Mouse (Mus musculus): ENCODE measurements around the gene Arhgap19.
A peak's percentile ranks its signal among the peaks of the same experiment; 100 is the strongest.

Arhgap19 gene

DNA sequence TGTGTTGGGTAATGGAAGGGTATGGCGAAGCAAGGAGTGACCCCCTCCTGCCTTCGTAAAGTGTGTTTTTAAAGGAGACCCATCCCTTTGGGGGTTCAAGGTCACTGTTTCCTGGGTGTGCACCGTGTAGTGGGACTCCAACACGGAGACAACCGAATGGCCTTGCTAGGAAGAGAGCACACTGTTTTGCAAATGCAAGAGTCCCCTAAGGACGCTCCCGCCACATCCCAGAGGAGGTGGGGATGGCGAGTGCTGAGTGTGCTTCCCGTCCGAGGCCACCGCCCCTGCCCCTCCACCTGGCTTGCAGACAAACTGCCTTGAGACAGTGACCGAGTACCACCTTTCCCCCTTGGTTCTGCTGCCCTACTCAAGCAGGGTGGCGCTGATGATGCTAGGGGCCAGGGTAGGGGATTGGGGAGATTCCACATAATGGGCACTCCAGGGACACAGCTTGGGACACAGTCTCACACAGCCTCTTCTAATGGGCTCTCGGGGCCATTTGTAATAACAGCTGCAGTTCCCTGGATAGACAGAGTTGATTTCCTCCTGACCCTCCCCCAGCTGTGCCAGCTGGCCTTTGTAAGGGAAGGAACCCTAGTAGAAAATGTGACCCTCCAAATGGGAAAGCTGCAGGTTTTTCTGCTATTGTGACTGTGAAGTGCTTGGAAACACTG is 30.0 kb upstream of the Arhgap19 start:
- no peak for DNase-seq (ENCODE audit: low read depth, low spot score)

DNA sequence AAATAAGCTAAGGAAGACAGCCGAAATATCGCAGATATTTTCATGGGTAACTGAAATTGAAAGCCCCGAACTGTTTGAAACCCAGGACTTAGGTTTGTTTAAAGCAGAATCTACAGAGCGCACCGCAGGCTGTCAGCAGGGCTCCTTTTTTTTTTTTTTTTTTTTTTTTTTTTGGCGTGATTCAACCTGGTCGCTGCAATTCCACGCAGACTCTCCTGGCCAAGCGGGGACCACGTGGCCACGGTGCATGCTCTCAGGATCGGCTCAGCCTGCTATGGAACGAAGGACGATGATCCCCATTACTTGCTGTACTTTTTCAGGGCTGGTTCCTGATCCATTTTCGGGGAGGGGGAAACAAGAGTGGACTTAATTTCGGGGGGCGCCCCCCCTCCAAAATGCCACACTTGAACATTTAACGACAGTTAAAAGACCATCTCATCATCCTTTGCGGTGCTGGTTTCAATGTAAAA is 29.3 kb upstream of the Arhgap19 start:
- DNase-seq (ENCODE audit: low read depth, low spot score) = no peak

DNA sequence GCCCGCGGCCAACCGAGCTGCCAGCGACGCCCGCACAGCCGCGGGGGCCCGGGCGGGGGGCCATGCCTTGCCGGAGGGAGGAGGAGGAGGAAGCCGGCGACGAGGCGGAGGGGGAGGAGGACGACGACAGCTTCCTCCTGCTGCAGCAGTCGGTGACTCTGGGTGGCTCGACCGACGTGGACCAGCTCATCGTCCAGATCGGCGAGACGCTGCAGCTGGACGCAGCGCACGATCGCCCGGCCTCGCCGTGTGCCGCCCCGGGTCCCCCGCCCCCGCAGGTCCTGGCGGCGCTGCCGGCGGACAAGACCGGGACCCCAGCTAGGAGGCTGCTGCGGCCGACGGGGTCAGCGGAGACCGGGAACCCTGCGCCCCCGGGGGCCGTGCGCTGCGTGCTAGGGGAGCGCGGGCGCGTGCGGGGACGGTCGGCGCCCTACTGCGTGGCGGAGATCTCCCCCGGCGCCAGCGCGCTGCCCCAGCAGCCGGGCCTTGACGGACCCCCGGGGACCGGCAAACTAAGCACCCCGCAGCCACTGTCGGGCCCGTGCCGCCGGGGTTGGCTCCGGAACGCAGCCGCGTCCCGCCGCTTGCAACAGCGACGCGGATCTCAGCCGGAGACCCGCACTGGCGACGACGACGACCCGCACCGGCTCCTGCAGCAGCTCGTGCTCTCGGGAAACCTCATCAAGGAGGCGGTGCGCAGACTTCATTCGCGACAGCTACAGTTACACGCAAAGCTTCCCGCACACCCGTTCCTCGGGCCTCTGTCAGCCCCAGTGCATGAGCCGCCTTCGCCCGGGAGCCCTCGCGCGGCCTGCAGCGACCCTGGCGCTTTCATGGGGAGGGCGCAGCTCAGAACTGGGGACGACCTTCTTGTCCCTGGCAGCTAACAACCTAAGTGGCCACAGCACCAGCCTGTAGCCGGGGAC is 28.5 kb upstream of the Arhgap19 start:
- DNase-seq (ENCODE audit: low read depth, low spot score) = no peak

DNA sequence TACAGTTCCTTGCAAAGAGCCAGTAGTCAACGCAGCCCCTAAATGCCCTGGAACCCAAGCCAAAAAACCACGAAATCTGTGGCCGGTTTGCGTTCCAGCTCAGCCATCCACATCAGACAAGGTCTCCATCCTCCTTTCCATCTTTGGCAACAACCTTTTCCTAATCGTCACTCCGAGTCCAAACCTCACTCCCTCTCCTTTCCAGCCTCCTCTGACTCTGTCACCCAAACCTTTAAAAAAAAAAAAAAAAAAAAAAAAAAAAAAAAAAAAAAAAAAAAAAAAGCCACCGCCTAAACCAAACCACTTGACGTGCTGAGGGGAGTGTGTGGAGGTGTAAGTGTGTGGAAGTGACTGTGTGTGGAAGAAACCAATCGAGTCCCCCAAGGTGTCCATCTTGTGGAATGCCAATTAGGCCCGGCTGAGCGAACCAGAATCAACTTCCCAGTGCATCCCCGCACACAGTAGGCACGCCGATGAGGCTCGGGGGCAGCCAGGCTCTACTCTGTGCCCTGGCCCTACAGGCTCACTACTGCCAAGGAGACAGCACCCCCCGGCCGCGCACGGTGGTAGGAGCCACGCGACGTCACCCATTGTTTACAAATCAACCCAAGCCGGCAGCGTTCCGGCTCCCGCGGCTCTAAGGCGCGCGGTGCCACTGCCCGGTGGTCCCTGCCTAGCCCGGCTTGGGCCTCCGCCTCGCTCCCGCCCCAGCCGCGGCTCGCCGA is 27.7 kb upstream of the Arhgap19 start, which contains the start of gene Frat1:
Frat1 (plus strand) TSS at position 590 of the 725 bp plus-strand sequence.
- peak; percentile 77 for DNase-seq (ENCODE audit: low read depth, low spot score)

DNA sequence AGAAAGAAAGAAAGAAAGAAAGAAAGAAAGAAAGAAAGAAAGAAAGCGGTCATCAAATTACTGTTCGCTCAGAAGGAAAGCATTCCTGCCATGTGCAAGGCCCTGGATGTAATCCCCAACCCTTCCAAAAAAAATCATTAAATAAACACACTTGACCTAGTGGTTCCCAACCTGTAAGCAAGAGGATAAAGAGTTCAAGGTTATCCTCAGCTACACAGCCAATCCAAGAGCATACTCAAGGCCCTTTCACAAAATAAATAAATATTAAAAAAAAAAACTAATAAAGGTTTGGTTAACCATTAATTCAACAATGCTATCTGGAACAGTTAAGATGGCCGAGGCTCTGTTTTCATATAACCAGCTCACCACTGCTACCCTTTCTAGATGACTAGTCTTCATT is 27.1 kb upstream of the Arhgap19 start:
- DNase-seq (ENCODE audit: low read depth, low spot score) = no peak

DNA sequence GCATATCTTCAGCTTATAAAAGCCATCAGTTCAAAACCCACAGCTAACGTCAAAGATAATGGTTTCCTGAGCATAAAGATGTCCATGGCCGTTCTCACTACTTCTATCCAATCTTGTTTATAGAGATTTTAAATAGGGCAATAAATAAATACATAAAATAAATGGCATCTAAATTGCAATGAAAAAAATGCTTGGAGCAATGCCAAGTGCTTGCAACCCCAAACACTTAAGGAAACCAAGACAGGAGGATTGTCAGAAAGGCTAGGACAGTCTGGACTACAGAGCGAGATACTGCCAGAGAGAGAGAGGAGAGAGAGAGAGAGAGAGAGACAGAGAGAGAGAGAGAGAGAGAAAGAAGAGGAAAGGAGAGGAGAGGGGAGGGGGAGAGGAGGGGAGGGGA is 24.7 kb upstream of the Arhgap19 start:
- no peak for DNase-seq (ENCODE audit: low read depth, low spot score)

DNA sequence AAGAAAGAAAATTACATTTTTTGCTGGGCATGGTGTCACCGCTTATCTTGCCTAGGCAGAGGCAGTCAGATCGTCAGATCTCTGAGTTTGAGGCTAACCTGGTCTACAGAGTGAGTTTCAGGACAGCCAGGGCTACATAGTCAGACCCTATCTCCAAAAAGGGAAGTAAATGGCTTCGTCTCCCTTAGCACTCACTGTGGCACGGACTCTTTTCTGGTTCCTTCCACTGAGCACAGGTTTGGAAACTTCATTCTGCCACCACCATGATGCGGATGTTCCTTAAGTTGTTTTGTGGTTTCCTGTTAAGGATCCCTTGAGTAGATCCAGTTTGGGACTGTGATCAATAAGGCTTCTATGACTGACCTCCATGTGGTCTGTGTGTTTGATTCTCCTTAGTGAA is 23.1 kb upstream of the Arhgap19 start:
- DNase-seq (ENCODE audit: low read depth, low spot score) = no peak

DNA sequence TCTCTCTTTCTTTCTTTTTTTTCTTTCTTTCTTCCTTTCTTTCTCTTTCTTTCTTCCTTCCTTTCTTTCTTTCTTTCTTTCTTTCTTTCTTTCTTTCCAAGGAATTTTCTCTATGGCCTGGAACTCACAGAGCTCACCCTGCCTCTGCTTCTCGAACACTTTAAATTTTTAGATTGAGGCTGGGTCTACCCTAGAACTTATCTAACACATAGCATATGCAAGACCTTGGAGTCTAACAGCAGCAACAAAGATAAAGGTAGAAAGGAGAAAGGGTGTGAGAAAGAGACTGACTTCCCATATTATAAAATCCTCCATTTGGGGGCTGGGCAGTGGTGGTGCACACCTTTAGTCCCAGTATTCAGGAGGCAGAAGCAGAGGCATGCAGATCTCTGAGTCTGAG is 20.7 kb upstream of the Arhgap19 start:
- no peak for DNase-seq (ENCODE audit: low read depth, low spot score)

DNA sequence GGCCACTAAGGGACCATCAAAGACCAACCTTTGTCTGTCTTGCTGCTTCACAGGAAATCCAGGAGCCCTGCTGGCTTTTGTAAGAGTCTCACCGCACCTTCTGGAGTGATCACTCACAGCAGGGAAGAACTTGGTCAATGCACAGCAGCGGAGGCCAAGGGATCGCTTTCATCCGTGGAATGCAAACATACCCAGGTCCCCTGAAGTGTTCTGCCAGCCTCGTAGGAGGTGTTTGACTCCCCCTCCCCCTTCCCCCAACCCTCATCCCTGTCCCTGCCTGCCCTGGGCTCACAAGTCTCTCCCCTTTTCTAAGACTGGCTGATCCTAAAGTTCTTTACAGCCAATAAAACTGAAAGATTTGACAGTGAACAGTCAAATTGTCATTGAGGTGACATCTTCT is 19.6 kb upstream of the Arhgap19 start:
- no peak for DNase-seq (ENCODE audit: low read depth, low spot score)

DNA sequence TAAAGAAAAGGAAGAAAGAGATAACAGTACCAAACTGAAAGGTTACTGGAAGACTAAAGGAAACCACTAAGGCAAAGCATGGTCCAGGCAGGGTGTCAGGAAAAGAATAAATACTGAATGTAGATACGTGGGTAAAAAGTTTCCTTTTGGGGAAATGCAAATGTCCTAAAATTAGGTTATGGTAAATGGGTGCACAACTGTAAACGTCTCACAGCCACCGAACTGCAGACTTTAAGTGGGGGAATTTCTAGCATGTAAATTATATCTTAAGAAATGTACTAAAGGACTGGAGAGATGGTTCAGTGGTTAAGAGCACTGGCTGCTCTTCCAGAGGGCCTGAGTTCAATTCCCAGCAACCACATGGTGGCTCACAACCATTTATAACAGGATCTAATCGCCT is 16.9 kb upstream of the Arhgap19 start:
- no peak for DNase-seq (ENCODE audit: low read depth, low spot score)

DNA sequence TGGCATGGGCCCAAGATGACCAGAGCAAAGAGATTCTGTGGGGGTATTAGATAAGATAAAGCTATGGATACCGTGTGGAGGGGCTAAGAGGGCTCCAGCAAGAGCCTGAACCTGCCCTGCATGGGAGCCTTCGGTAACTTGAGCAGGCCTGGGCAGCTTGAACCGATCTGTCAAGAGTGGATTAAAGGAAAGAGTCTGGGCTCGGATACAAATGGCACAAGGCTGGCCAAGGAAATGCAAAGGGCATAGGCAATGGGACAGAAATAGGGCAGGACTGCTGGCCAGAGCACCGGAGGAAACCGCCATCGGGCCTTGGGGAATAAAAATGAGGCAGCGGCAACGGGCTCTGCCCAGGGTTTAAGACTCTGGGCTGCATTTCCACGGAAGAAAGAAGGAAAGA is 15.5 kb upstream of the Arhgap19 start:
- no peak for DNase-seq (ENCODE audit: low read depth, low spot score)

DNA sequence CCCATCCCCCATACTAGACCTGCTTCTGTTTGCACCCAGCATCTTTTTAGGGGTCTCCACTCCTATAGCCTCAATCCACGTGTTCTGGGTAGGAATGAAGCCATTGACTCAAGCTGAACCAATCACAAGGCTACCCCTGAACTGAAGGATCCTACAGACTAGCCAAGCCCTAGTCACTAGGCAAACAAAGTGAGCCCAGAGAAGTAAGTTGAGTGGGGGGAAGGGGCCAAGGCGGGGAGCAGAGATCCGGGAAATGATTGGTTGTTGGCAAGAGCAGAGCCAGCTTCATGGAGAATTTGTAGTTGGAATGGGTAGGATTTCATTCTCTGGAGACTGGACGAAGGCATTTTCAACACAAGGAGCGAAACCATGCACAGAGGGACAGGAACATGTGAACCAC is 15.1 kb upstream of the Arhgap19 start:
- DNase-seq (ENCODE audit: low read depth, low spot score) = no peak

DNA sequence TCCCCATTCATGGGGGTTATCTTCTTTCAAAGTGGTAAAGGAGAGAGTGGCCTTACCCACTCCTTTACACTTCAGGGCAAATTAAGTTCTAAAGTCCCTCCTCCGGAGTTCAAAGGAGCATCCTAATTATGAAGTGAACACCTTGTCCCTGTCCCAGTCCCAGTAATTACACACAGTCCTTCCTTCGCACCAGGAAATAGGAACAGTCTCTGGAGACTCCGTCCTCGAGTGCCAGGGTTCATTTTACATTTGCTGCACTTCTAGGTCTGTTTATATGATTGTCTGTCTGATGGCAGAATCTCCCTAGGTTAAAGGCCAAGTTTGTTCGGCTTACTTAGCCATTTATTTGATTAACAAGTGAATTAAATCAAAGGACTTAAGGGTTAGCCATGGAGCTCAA is 14.6 kb upstream of the Arhgap19 start:
- no peak for DNase-seq (ENCODE audit: low read depth, low spot score)

DNA sequence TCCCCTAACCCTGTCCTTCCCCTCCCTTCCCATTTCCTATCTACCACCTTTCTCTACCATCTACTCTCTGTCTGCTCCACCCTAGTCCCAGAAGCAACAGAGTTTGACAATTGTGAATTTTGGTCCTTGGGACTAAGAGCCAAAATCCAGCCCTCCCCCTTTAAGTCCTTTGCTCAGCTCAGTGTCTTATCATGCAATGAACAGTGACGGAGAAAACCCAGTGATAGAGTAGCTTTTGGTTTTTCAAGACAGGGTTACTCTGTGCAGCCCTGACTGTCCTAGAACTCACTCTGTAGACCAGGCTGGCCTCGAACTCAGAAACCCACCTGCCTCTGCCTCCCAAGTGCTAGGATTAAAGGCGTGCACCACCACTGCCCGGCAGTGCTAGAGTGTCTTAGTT is 11.5 kb upstream of the Arhgap19 start:
- no peak for DNase-seq (ENCODE audit: low read depth, low spot score)

DNA sequence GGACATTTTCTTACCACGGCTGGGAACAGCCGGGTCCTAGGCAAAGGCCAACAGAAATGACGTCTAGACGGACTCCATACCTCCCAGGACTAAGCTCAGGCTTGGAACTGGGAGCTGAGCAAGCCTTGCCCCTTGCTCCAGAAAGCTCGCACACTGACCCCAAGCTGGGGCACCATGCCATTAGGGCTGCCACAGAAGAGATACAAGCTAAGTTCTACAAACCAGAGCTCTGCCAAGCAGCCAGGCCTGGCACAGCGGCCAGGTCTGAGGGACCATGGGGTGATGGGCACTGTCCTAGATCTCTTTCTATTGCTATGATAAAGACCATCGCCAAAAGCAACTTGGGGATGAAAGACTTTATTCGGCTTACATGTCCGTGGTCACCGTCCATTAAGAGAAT is 10.7 kb upstream of the Arhgap19 start:
- no peak for DNase-seq (ENCODE audit: low read depth, low spot score)

DNA sequence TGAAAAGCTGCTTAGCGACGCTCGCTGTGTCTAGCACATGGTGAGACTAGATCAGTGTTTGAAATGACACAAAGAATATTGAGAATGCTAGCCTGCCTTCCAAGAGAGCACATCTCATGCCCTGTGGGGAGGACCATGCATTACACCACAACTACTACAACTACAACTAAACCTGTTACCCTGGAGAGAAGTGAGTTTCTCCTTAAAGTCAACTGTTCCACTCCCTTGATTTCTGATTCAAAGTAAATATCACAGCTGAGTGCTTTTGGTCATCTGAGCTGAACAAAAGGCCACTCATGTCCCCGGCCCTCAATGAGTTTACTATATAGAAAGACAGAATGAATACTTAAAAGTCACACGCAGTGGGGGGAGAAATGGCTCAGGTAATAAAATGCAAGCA is 8.2 kb upstream of the Arhgap19 start:
- DNase-seq (ENCODE audit: low read depth, low spot score) = no peak

DNA sequence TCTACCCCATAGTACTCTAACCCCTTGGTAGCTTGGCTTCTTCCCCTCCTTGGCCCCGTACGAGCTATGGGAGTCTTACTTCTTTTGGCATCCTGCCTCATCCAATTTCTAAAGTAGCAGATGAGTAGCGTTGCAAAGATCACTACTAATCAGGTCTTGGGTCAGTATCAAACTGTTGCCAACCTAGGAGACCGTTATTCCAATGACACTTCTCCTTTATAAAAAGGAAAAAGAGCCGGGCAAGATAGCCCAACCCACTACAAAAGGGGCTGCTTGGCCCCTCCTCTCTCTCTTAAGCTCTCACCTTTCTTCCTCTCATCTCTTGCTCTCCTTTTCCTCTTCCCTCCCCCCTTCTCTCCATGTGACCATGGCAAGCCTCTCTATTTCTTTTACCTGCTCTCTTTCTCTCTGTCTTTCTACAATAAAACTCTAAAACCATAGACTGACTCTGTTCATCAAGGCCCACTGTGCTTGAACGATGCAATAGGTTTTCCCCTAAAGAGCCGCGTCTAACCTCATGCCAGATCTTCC is 6.3 kb upstream of the Arhgap19 start:
- no peak for DNase-seq (ENCODE audit: low read depth, low spot score)

DNA sequence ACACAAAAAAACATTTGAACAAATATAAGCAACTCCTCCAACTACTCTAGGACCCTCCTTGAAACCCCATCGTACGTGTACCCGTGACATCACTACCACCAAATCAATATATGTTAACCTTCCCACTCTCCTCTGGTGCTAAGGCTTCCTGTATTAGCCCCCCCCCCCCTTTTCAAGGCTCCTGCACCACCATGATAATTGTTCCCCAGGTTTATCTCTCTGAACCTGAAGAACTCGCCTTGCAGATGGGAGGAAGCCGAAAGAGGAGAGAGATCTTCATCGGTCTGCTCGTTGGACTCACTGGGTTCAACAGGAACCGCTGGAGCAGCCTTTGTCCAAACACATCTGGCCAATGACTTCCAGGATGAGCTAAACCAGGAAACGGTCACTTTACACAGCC is 5.7 kb upstream of the Arhgap19 start:
- DNase-seq (ENCODE audit: low read depth, low spot score) = no peak

DNA sequence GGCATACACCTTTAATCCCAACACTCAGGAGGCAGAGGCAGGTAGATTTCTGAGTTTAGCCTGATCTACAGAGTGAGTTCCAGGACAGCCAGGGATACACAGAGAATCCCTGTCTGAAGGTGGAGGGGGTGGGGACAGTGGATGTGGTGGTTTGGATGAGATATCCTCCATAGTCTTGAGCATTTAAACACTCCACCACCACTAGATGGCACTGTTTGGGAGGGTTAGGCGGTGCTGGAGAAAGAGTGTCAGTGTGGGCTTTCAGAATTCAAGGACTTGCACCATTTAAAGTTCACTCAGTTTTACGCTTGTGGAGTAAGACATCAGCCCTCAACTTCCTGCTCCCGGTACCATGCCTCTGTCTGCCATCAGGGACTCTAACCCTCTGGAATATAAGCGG is 4.0 kb upstream of the Arhgap19 start:
- no peak for DNase-seq (ENCODE audit: low read depth, low spot score)

DNA sequence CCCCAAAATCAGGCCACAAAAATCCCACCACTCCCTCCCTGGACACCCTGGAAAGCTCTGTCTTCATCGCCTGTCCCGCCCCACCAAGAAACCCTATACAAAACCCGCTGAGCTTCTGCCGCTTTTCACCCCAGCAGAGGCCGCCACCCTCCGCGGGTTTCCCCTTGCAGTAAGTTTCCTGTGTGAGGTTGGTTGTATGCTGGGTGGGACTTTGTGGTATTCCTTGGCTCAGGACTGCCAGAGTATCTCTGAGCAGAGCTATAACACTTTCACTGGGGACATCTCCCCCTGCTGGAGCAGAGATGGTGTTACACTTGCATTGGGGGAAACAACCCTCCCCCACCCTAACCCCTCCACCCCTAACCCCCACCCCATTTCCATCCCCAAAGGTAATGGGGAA is 1.5 kb upstream of the Arhgap19 start:
- no peak for DNase-seq (ENCODE audit: low read depth, low spot score)

DNA sequence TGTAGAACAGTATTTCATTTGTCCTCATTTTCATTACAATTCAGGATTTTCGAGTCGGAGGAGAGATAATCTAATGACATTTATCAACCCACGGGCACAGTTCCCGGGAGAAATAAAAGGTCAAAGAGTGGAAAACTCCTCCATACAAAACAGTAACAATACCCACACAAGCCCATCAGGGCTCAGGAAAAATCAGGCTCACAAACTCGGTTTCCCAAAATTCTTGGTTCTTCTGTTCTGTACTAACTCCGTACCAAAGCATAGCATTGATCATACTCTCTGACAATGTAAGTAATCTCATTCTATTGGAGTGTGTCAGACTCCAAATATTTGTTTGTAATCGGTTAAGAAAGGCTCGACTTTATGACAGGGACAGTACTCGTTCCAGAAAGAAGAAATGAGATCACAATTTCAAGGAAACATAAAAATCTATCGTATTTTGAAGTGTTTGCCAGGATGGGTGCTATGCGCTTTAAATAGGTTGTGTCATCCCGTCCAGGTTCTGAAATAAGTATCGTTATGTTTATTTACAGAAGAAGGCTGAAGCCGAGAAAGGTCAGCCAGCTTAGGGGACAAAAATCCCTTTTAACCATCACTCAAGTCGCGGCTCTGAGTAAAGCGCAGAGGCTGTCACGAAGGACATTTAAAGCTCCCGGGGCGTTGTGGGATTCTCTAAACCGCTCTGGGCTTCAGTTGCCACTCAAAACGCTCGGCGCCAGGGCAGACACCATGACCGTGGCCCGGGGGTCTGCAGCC is 683 bp downstream of the Arhgap19 start:
- no peak for DNase-seq (ENCODE audit: low read depth, low spot score)

Data from embryo, embryonic 11.5 days (tissue).